Mouse (Mus musculus) ES-E14 (cell line): ENCODE results near the gene Smyd2. TPM values are rescaled to one million over a fixed set of nuclear protein-coding genes. Genes with fewer than 3 reads are reported as not detected.

Source experiments
- DNase-seq: peaks from one replicate; pipeline ENCODE4 v3.0.0-alpha.2; 2013; ENCODE audit warnings: low read depth, low spot score
- H3K27ac ChIP-seq: 2 replicates; pipeline ENCODE4 v1.5.1; 2012; ENCODE audit warnings: low read depth, mild to moderate bottlenecking, low read length, moderate library complexity, mixed read lengths; ENCODE audit not compliant: poor library complexity, insufficient read depth, severe bottlenecking
- H3K36me3 ChIP-seq: 2 replicates; pipeline ENCODE4 v1.6.1; 2012; ENCODE audit warnings: mild to moderate bottlenecking, low read length, moderate library complexity, mixed read lengths; ENCODE audit not compliant: control insufficient read depth, poor library complexity, insufficient read depth, severe bottlenecking
- H3K4me1 ChIP-seq, 2 experiments: fragments of 150-350 bp in 1 of 2; sonication (generic) in 1 of 2; 2 replicates each; pipeline ENCODE4 v1.6.1; 2012; ENCODE audit warnings: low read length in 2 of 2, mild to moderate bottlenecking in 1 of 2, mixed read lengths in 1 of 2; ENCODE audit not compliant: control insufficient read depth in 2 of 2, insufficient read depth in 2 of 2, poor library complexity in 1 of 2
- H3K4me3 ChIP-seq, 2 experiments: fragments of 150-350 bp in 1 of 2; sonication (generic) in 1 of 2; 2 replicates each; pipeline ENCODE4 v1.5.1; 2012; ENCODE audit warnings: low read length in 2 of 2, low read depth in 1 of 2, mild to moderate bottlenecking in 1 of 2, mixed read lengths in 1 of 2; ENCODE audit not compliant: insufficient read depth in 1 of 2, poor library complexity in 1 of 2, severe bottlenecking in 1 of 2
- H3K9ac ChIP-seq: 2 replicates; pipeline ENCODE4 v1.6.1; 2012; ENCODE audit warnings: low read depth, mild to moderate bottlenecking, low read length, mixed read lengths; ENCODE audit not compliant: poor library complexity, insufficient read depth, severe bottlenecking
- H3K9me3 ChIP-seq: fragments of 150-350 bp; sonication (generic); 2 replicates; pipeline ENCODE4 v1.6.1; 2012; ENCODE audit warnings: low read depth, mild to moderate bottlenecking, low read length; ENCODE audit not compliant: control insufficient read depth, insufficient read depth
- CHD2 ChIP-seq: IDR thresholded peaks from 2 replicates; pipeline ENCODE4 v1.6.1; 2014; ENCODE audit warnings: mild to moderate bottlenecking, low read depth, low read length, inconsistent platforms
- HCFC1 ChIP-seq: IDR thresholded peaks from 2 replicates; pipeline ENCODE4 v1.6.1; 2012; ENCODE audit warnings: low read length, inconsistent platforms, borderline replicate concordance; ENCODE audit not compliant: insufficient read depth
- MAFK ChIP-seq: IDR thresholded peaks from 2 replicates; pipeline ENCODE4 v1.6.1; 2014; ENCODE audit warnings: mild to moderate bottlenecking, low read depth, low read length, inconsistent platforms; ENCODE audit not compliant: insufficient read depth
- ZC3H11A ChIP-seq: IDR thresholded peaks from 2 replicates; pipeline ENCODE4 v1.6.1; 2012; ENCODE audit warnings: low read depth, mild to moderate bottlenecking, inconsistent platforms, low read length, borderline replicate concordance
- ZNF384 ChIP-seq: IDR thresholded peaks from 2 replicates; pipeline ENCODE4 v1.6.1; 2012; ENCODE audit warnings: low read depth, low read length, inconsistent platforms
- in situ Hi-C, 2 experiments: fragments of 600-800 bp; cut with MboI; formaldehyde crosslinking; loops; one replicate each; pipeline ENCODE4 v1.15.1; 2025; ENCODE audit warnings: low sequenced_read_pairs in 2 of 2, inconsistent platforms in 1 of 2; ENCODE audit not compliant: unreplicated experiment in 2 of 2
- total RNA-seq: library from RNA; depleted of rRNA; stranded (reverse); fragments of 300-350 nt; gene quantifications from 2 replicates; pipeline ENCODE4 v1.2.3, GENCODE M21; 2012

Smyd2 gene
- total RNA-seq, 1 experiment = 64.4 TPM

DNA sequence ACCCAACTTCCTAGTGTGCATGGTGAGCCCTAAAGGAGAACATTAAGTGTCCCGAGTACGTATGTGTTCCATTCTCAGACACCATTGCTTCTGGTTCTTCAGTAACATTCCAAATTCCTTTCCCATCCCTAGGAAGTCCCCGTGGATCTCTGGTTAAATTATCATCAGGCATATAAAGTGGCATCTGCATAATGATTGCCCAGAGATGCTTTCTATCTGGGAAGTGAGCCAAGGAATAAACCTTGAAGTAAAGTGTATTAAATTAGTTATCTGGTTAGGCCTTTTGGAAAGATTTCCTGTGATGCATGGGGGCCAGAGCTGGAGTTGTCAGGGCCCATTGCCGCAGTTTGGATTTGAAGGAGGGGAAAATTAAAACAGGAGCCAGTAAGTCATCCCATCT, 50.1 kb downstream of the Smyd2 start:
- no peak for DNase-seq
- Histone ChIP-seq H3K4me1 (peaks cover 3 to 14% of the 10 kb centered on the region in 2 experiments; a peak in 3 of 4 replicates), H3K27ac (no peak overlapping the region), H3K36me3 (peaks cover 4% of the 10 kb centered on the region; the same call in 1 of the 2 replicates), H3K9ac (no peak overlapping the region), H3K9me3 (no peaks in the 10 kb centered on the region), H3K4me3 (no peak overlapping the region)
- in situ Hi-C loops = no loop called here
- TF ChIP-seq ZNF384 (no peak), HCFC1 (no peak), CHD2 (no peak), MAFK (no peak), ZC3H11A (no peak)

DNA sequence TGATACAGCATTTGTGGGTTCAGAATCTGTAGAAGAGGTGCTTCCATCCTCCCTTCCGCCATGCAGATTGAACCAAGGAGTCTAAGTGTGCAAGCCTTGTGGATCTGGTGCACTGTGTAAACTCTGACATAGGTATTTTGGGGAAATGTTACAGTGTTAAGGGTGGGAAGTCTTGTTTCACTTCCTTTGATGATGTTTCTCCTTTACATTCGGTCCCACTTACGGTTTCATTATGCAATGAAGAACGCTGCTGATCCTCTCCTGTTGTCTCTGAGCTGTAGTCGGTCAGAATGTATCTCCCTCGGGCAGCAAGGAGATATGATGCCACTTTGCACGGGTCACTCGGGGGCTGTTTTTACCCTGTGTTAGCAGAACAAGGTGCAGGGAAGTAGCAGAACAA, 50.5 kb downstream of the Smyd2 start:
- Histone ChIP-seq H3K4me3 (no peak overlapping the region), H3K27ac (no peak overlapping the region), H3K9ac (no peak overlapping the region), H3K36me3 (peaks cover 4% of the 10 kb centered on the region; the same call in 1 of the 2 replicates), H3K4me1 (peaks cover 3 to 14% of the 10 kb centered on the region in 2 experiments; a peak in 3 of 4 replicates), H3K9me3 (no peaks in the 10 kb centered on the region)
- no peak for DNase-seq
- TF ChIP-seq ZNF384 (no peak), ZC3H11A (no peak), MAFK (no peak), HCFC1 (no peak), CHD2 (no peak)
- in situ Hi-C loops = no loop called here

DNA sequence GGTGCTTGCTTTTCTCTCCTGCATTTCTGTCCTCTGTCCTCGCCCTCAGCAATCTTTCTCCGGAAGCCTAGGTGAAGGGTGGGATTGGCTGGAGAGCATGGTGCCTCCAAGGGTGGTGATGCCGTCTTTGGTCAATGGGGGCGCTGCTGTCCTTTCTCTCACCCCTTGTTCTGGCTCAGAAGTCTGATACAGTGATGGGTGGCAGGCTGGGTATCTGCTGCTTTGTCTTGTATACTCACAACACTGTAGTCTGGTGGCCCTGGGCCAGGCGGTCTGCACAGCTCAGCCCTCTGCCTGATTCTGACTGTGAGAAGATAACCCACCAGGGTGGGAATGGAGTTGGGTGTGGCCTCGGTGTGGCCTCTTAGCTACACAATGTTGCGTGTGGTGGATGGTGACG, 51.6 kb downstream of the Smyd2 start:
- peaks cover 1 to 14% of the 10 kb centered on the region in 2 experiments; a peak in 2 of 4 replicates for H3K4me1 ChIP-seq
- no peak overlapping the region for H3K27ac ChIP-seq
- no peaks in the 10 kb centered on the region for H3K9me3 ChIP-seq
- H3K4me3 ChIP-seq = no peak overlapping the region
- peaks cover 4% of the 10 kb centered on the region; the same call in 1 of the 2 replicates for H3K36me3 ChIP-seq
- H3K9ac ChIP-seq = no peak overlapping the region
- TF ChIP-seq CHD2 = no peak
- TF ChIP-seq ZNF384 = no peak
- no peak for TF ChIP-seq MAFK
- TF ChIP-seq HCFC1 = no peak
- TF ChIP-seq ZC3H11A = no peak
- DNase-seq = no peak
- in situ Hi-C loops = no loop called here

DNA sequence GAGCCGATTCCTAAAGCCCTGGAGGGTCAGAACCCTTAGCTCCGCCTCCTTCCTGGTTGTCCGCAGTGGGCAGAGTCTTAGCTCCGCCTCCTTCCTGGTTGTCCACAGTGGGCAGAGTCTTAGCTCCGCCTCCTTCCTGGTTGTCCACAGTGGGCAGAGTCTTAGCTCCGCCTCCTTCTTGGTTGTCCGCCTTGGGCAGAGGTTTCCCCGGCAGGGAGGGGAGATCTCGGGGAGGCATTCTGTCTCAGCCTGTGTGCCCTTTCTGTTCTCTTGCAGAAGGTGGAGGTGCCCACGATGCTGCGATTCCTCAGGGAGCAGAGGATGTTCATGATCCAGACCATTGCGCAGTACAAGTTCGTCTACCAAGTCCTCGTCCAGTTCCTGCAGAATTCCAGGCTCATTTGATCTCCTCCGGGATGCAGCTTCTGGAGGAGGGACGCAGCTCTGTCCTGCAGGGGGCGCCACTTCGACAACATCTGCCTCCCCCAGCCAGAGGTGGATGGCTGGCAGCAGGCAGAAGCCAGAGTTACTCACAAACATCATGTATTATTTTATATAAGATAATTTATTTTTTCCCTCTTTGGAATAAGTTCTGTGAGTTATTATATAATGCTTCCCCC, 52.4 kb downstream of the Smyd2 start:
- peak overlapping the region in 1 of 2 experiments; percentile 47; a peak in 1 of 4 replicates for H3K4me3 ChIP-seq
- DNase-seq = no peak
- peaks cover 8% of the 10 kb centered on the region; the same call in 1 of the 2 replicates for H3K36me3 ChIP-seq
- no peak overlapping the region for H3K27ac ChIP-seq
- no peak for TF ChIP-seq MAFK
- no peak for TF ChIP-seq ZNF384
- TF ChIP-seq CHD2 = no peak
- no peak for TF ChIP-seq HCFC1
- TF ChIP-seq ZC3H11A = no peak
- in situ Hi-C loops = no loop called here
- H3K9me3 ChIP-seq = no peaks in the 10 kb centered on the region
- H3K9ac ChIP-seq = no peak overlapping the region
- peaks cover 0 to 9% of the 10 kb centered on the region in 2 experiments; a peak in 1 of 4 replicates for H3K4me1 ChIP-seq
